Mouse (Mus musculus) C2C12 (cell line): ENCODE measurements around the gene B3gat2.

ENCODE experiments used
- CTCF ChIP-seq: IDR thresholded peaks from one replicate; pipeline ENCODE4 v1.5.1; 2011; ENCODE audit not compliant: control insufficient read depth, insufficient read depth, insufficient read length
- MYOD1 ChIP-seq: IDR thresholded peaks from one replicate; pipeline ENCODE4 v1.6.1; 2011; ENCODE audit warnings: low read depth; ENCODE audit not compliant: control insufficient read depth, insufficient read length

DNA sequence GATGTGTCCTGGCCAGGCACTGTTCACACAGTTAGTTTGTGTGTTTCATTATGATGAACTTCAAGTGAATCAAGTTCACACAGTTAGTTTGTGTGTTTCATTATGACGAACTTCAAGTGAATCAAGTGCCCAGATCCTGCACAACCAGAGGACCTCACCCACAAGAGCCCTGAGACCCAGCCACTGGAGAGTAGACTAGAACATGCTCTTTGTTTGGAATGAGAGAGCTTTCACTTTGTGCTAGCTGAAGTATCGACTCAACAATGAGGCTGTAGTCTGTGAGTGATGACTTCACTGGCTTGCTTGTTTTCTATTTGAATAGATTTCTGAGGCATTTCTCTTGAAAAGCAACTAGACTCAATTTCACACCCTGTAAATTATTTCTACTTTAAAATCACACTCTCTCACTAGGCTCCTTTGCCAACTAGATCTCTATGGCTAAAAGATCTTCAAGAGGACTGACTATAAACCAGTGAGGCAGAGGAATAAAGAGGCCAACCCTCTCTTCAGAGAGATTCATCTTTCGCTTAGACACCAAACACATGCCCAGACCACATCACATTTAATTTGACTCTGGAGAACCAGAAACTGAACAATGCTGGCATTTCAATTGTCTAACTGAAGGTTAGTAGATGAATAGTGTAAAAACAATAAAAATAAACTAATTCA is 10.6 kb upstream of the B3gat2 start:
- no peak for TF ChIP-seq CTCF
- no peak for TF ChIP-seq MYOD1
